Mouse (Mus musculus): ENCODE results near the gene Ankrd55.

DNA sequence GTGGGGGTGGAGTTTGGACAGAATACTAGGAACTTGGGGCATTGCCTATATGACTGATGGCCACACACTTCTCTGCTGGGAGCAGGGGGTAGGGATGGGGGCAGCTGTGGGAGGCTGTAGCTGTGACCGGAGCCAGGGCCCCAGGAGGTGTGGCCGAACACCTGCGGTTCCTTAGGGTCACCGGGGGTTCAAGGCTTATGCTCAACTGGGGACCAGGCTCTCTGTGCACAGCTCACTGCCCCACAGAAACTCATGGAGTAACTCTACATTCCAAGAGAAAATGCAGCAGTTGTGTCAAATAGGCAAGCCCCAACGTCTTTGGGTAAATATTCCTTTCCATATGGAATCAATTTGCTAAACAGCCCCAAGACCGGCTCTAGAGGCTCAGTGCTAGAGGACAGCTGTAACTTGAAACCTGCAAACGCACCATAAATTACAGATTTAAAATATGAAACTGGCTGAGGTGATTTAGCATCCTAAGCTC is 58.5 kb downstream of the Ankrd55 start:
- TF ChIP-seq CTCF (IDR thresholded peaks at IDR 0.05 in 2 of 3, conservative IDR thresholded peaks at IDR 0.05 in 1 of 3; ENCODE audit: control insufficient read depth in 1 of 3, insufficient read depth in 1 of 3, low read depth in 2 of 3, low read length in 3 of 3, poor library complexity in 1 of 3, severe bottlenecking in 1 of 3) (no peak), POLR2A (IDR thresholded peaks at IDR 0.05; ENCODE audit: control insufficient read depth in 1 of 2, insufficient read depth in 1 of 2, low read depth in 1 of 2, low read length in 2 of 2, poor library complexity in 1 of 2) (no peak), UBTF (IDR thresholded peaks at IDR 0.05; ENCODE audit: borderline replicate concordance, insufficient read depth, low read depth, low read length) (no peak)
